Mouse (Mus musculus) kidney, postnatal 14 days (tissue): Measurements from ENCODE around the gene Filip1l.
"Not testable (repeated sequence)": the region's sequence is repeated elsewhere in the genome, so short reads cannot be mapped to it uniquely, and the experiment has no call there.

Experiments
- DNase-seq: peaks from one replicate; pipeline ENCODE4 v3.0.0; 2022; ENCODE audit warnings: mixed read lengths

The Filip1l gene

GRCm38 (mm10) chr16:57353932-57354331 lies 1.0 kb downstream of the Filip1l start:
- DNase-seq: no peak

GRCm38 (mm10) chr16:57356454-57356853 lies 3.6 kb downstream of the Filip1l start:
- no peak for DNase-seq

- no peak for DNase-seq
Observed at GRCm38 (mm10) chr16:57357011-57357410, 4.1 kb downstream of the Filip1l start.

GRCm38 (mm10) chr16:57359251-57359650 lies 6.4 kb downstream of the Filip1l start:
- DNase-seq: no peak

- no peak for DNase-seq
Observed at GRCm38 (mm10) chr16:57360785-57361184, 7.9 kb downstream of the Filip1l start.

- peak; percentile 66 for DNase-seq
Observed at GRCm38 (mm10) chr16:57362679-57363401, 9.9 kb downstream of the Filip1l start.

GRCm38 (mm10) chr16:57364498-57364897 lies 11.6 kb downstream of the Filip1l start:
- no peak for DNase-seq

- DNase-seq: no peak
Observed at GRCm38 (mm10) chr16:57366141-57366540, 13.2 kb downstream of the Filip1l start.

GRCm38 (mm10) chr16:57366941-57367694 lies 14.2 kb downstream of the Filip1l start:
- DNase-seq: no peak

- peak; percentile 57 for DNase-seq
Observed at GRCm38 (mm10) chr16:57369846-57370496, 17.1 kb downstream of the Filip1l start.

GRCm38 (mm10) chr16:57372156-57372555 lies 19.3 kb downstream of the Filip1l start:
- DNase-seq: no peak

- DNase-seq: no peak
Observed at GRCm38 (mm10) chr16:57375248-57375837, 22.4 kb downstream of the Filip1l start.

- DNase-seq: no peak
Observed at GRCm38 (mm10) chr16:57378631-57379330, 25.9 kb downstream of the Filip1l start.

- DNase-seq: no peak
Observed at GRCm38 (mm10) chr16:57383266-57383971, 30.5 kb downstream of the Filip1l start.

- no peak for DNase-seq
Observed at GRCm38 (mm10) chr16:57384274-57384673, 31.4 kb downstream of the Filip1l start.

GRCm38 (mm10) chr16:57389566-57390251 lies 36.8 kb downstream of the Filip1l start:
- DNase-seq: no peak

GRCm38 (mm10) chr16:57391171-57391570 lies 38.3 kb downstream of the Filip1l start:
- not testable (repeated sequence) for DNase-seq

GRCm38 (mm10) chr16:57392461-57392860 lies 39.6 kb downstream of the Filip1l start:
- peak; percentile 34 for DNase-seq

- DNase-seq: peak; percentile 59
Observed at GRCm38 (mm10) chr16:57393161-57393560, 40.3 kb downstream of the Filip1l start.

GRCm38 (mm10) chr16:57396249-57396648 lies 43.4 kb downstream of the Filip1l start:
- DNase-seq: no peak

- DNase-seq: no peak
Observed at GRCm38 (mm10) chr16:57397845-57398244, 45.0 kb downstream of the Filip1l start.
